Mouse (Mus musculus): ENCODE data around the gene Olfr1496. TPM values are rescaled to one million over a fixed set of nuclear protein-coding genes. Genes with fewer than 3 reads are reported as not detected.
A peak's percentile ranks its signal among the peaks of the same experiment; 100 is the strongest.

Gene Olfr1496
- total and polyA plus RNA-seq, 3 experiments, result not detected

DNA sequence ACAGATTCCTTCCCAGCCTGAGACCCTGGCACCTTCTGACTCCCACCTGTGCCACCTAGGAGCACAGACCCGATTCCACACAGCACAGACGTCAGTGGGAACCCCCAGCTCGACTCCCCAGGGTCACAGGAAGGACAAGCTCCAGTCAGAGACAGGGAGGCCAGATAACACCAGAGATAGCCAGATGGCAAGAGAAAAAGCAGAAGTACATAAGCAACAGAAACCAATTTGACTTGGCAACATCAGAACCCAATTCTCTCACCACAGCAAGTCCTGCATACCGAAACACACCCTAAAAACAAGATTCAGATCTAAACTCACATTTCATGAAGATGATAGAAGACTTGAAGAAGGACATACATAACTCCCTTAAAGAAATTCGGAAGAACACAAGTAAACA, 43.2 kb downstream of the Olfr1496 start:
- Histone ChIP-seq H3K79me2 (replicated peaks; ENCODE audit: control insufficient read depth, extremely low read depth, insufficient read depth, poor library complexity, severe bottlenecking) (no peaks in the 10 kb centered on the region), H3K4me3 (replicated peaks in 1 of 3; ENCODE audit: low read depth in 2 of 3, low read length in 2 of 3, poor library complexity in 1 of 3) (no peak overlapping the region), H3K4me1 (ENCODE audit: control insufficient read depth in 1 of 2, insufficient read depth in 2 of 2) (peaks cover 0 to 5% of the 10 kb centered on the region in 2 experiments; a peak in 1 of 4 replicates), H3K36me3 (replicated peaks in 1 of 2; ENCODE audit: control insufficient read depth in 1 of 2, insufficient read depth in 1 of 2, low read length in 1 of 2) (no peaks in the 10 kb centered on the region), H3K27me3 (replicated peaks) (no peaks in the 10 kb centered on the region), H3K4me2 (ENCODE audit: insufficient read depth, low read depth, poor library complexity, severe bottlenecking) (no peak overlapping the region), H3K9ac (ENCODE audit: insufficient read depth, low read depth) (no peak overlapping the region), H3K9me3 (replicated peaks; ENCODE audit: low read length) (no peaks in the 10 kb centered on the region), H3K27ac (ENCODE audit: insufficient read depth, low read depth) (no peak overlapping the region)
- TF ChIP-seq ZC3H11A (IDR thresholded peaks at IDR 0.05; ENCODE audit: low read depth, low read length), result no peak
- TF ChIP-seq POLR2AphosphoS2 (IDR thresholded peaks at IDR 0.05; ENCODE audit: low read depth, low read length), result no peak
- DNase-seq (ENCODE audit: extremely low read depth), result peak; percentile 31
- dilution Hi-C loops (cut with MboI; ENCODE audit: extremely low pct_ligation_motif_present, extremely low pct_unique_long_range_greater_than_20kb, low sequenced_read_pairs), result no loop called here
- in situ Hi-C loops (cut with MboI; ENCODE audit: low pct_ligation_motif_present, low pct_unique_long_range_greater_than_20kb, low sequenced_read_pairs), result no loop called here

GRCm38 (mm10) chr19:13828447-13828846, 50.8 kb downstream of the Olfr1496 start:
- no peak overlapping the region for H3K4me3 ChIP-seq (replicated peaks in 1 of 3; ENCODE audit: low read depth in 2 of 3, low read length in 2 of 3, poor library complexity in 1 of 3)
- dilution Hi-C loops (cut with MboI; ENCODE audit: extremely low pct_ligation_motif_present, extremely low pct_unique_long_range_greater_than_20kb, low sequenced_read_pairs) (no loop called here), in situ Hi-C loops (cut with MboI; ENCODE audit: low pct_ligation_motif_present, low pct_unique_long_range_greater_than_20kb, low sequenced_read_pairs) (no loop called here)
- TF ChIP-seq HCFC1 (IDR thresholded peaks at IDR 0.05; ENCODE audit: low read depth, low read length) (no peak), EP300 (IDR thresholded peaks at IDR 0.05; ENCODE audit: low read length) (peak; percentile 37; the same call in 1 of the 2 replicates), CHD2 (IDR thresholded peaks at IDR 0.05; ENCODE audit: low read length) (no peak), ZC3H11A (IDR thresholded peaks at IDR 0.05; ENCODE audit: low read depth, low read length) (no peak), ZNF384 (IDR thresholded peaks at IDR 0.05; ENCODE audit: low read depth, low read length) (peak; percentile 70), MAFK (IDR thresholded peaks at IDR 0.05; ENCODE audit: insufficient replicate concordance, low read length) (no peak), TBP (conservative IDR thresholded peaks at IDR 0.05; ENCODE audit: low read depth, low read length) (no peak), BHLHE40 (IDR thresholded peaks at IDR 0.05; ENCODE audit: low read depth, low read length) (peak; percentile 51; the same call in 1 of the 2 replicates), SMC3 (IDR thresholded peaks at IDR 0.05; ENCODE audit: low read depth, low read length) (no peak), MAX (IDR thresholded peaks at IDR 0.05; ENCODE audit: low read length) (no peak), ETS1 (conservative IDR thresholded peaks at IDR 0.05; ENCODE audit: low read depth, low read length) (peak; percentile 44)
- DNase-seq (ENCODE audit: extremely low read depth), result peak; percentile 32
- H3K4me1 ChIP-seq (ENCODE audit: control insufficient read depth in 1 of 2, insufficient read depth in 2 of 2), result peaks cover 0 to 5% of the 10 kb centered on the region in 2 experiments; a peak in 1 of 4 replicates
- H3K9me3 ChIP-seq (replicated peaks; ENCODE audit: low read length), result no peaks in the 10 kb centered on the region
- H3K36me3 ChIP-seq (replicated peaks in 1 of 2; ENCODE audit: control insufficient read depth in 1 of 2, insufficient read depth in 1 of 2, low read length in 1 of 2), result no peaks in the 10 kb centered on the region
- H3K4me2 ChIP-seq (ENCODE audit: insufficient read depth, low read depth, poor library complexity, severe bottlenecking), result no peak overlapping the region
- no peaks in the 10 kb centered on the region for H3K27me3 ChIP-seq (replicated peaks)
- no peak overlapping the region for H3K27ac ChIP-seq (ENCODE audit: insufficient read depth, low read depth)
- H3K9ac ChIP-seq (ENCODE audit: insufficient read depth, low read depth), result no peak overlapping the region
- no peaks in the 10 kb centered on the region for H3K79me2 ChIP-seq (replicated peaks; ENCODE audit: control insufficient read depth, extremely low read depth, insufficient read depth, poor library complexity, severe bottlenecking)

DNA sequence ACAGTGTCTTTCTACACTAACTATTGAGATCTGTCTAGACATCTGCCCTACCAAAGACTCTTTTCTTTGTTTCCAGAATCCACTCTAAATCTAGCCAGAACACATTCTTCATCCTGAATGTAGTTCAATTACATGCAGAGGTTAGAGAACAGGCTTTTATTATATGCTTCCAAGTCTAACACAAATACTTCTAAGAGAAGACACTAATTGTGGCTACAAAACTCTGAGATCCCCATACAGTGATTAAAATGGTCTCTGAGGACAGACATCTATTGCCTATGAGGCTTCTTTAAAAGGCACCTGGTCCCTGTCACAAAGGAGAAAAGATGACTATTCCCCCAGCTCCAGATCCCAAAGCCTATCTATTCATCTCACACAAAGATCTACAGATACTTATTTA, 52.7 kb downstream of the Olfr1496 start, which contains the start of gene Olfr1500:
Olfr1500 (minus strand) TSS at position 101 of the 400 bp plus-strand sequence.
- H3K4me3 ChIP-seq (replicated peaks in 1 of 3; ENCODE audit: low read depth in 2 of 3, low read length in 2 of 3, poor library complexity in 1 of 3), result no peak within 1 kb of the TSS
- no peak for DNase-seq (ENCODE audit: extremely low read depth)
- no peak for TF ChIP-seq PAX5 (IDR thresholded peaks at IDR 0.05; ENCODE audit: low read length)
- no peak for TF ChIP-seq ETS1 (conservative IDR thresholded peaks at IDR 0.05; ENCODE audit: low read depth, low read length)
- TF ChIP-seq CHD2 (IDR thresholded peaks at IDR 0.05; ENCODE audit: low read length), result no peak
- TF ChIP-seq KAT2A (IDR thresholded peaks at IDR 0.05; ENCODE audit: insufficient replicate concordance, low read length), result no peak
- no peak for TF ChIP-seq NELFE (IDR thresholded peaks at IDR 0.05; ENCODE audit: low read depth, low read length)
- no peak for TF ChIP-seq JUND (conservative IDR thresholded peaks at IDR 0.05; ENCODE audit: low read depth, low read length)
- no peak for TF ChIP-seq MAZ (IDR thresholded peaks at IDR 0.05; ENCODE audit: low read depth, low read length)
- TF ChIP-seq SIN3A (IDR thresholded peaks at IDR 0.05; ENCODE audit: low read length), result no peak
- no peak for TF ChIP-seq ZKSCAN1 (IDR thresholded peaks at IDR 0.05; ENCODE audit: borderline replicate concordance, low read depth, low read length)
- TF ChIP-seq MYC (IDR thresholded peaks at IDR 0.05; ENCODE audit: low read depth, low read length), result no peak
- dilution Hi-C loops (cut with MboI; ENCODE audit: extremely low pct_ligation_motif_present, extremely low pct_unique_long_range_greater_than_20kb, low sequenced_read_pairs), result no loop called here
- in situ Hi-C loops (cut with MboI; ENCODE audit: low pct_ligation_motif_present, low pct_unique_long_range_greater_than_20kb, low sequenced_read_pairs), result no loop called here
- no peaks in the 10 kb centered on the region for H3K36me3 ChIP-seq (replicated peaks in 1 of 2; ENCODE audit: control insufficient read depth in 1 of 2, insufficient read depth in 1 of 2, low read length in 1 of 2)
- no peak within 1 kb of the TSS for H3K27ac ChIP-seq (ENCODE audit: insufficient read depth, low read depth)
- no peaks in the 10 kb centered on the region for H3K9me3 ChIP-seq (replicated peaks; ENCODE audit: low read length)
- no peaks in the 10 kb centered on the region for H3K79me2 ChIP-seq (replicated peaks; ENCODE audit: control insufficient read depth, extremely low read depth, insufficient read depth, poor library complexity, severe bottlenecking)
- H3K4me1 ChIP-seq (ENCODE audit: control insufficient read depth in 1 of 2, insufficient read depth in 2 of 2), result peaks cover 0 to 9% of the 10 kb centered on the region in 2 experiments; a peak in 1 of 4 replicates
- no peak within 1 kb of the TSS for H3K9ac ChIP-seq (ENCODE audit: insufficient read depth, low read depth)
- no peak within 1 kb of the TSS for H3K4me2 ChIP-seq (ENCODE audit: insufficient read depth, low read depth, poor library complexity, severe bottlenecking)
- H3K27me3 ChIP-seq (replicated peaks), result no peaks in the 10 kb centered on the region

All from CH12.LX (cell line).